Mouse (Mus musculus) kidney, adult 18-20 months (tissue): ENCODE measurements around the gene Mical2.

ENCODE experiments used
- DNase-seq: peaks from one replicate; pipeline ENCODE4 v3.0.0; 2021

Gene Mical2

GRCm38 (mm10) chr7:112283606-112284310 is 58.1 kb downstream of the Mical2 start:
- no peak for DNase-seq

DNA sequence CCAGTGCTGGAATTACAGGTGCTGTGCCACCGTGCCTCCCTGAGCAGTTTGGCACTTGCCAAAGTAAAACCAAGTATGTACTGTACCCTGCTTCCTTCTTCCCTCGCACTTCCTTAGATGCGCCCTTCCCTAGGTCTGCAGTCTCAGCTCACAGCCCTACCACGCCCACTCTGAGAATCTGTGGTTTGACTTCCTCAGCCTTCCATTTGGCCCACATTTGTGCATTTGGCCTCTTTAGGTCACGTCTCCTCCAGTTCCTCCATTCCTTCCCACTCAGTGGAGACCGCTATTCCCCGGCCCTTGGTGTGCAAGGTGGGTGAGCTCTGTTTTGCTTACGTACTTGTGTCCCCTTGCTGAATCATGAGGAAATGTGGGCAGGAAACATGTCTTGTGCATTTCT is 59.9 kb downstream of the Mical2 start:
- DNase-seq = no peak

DNA sequence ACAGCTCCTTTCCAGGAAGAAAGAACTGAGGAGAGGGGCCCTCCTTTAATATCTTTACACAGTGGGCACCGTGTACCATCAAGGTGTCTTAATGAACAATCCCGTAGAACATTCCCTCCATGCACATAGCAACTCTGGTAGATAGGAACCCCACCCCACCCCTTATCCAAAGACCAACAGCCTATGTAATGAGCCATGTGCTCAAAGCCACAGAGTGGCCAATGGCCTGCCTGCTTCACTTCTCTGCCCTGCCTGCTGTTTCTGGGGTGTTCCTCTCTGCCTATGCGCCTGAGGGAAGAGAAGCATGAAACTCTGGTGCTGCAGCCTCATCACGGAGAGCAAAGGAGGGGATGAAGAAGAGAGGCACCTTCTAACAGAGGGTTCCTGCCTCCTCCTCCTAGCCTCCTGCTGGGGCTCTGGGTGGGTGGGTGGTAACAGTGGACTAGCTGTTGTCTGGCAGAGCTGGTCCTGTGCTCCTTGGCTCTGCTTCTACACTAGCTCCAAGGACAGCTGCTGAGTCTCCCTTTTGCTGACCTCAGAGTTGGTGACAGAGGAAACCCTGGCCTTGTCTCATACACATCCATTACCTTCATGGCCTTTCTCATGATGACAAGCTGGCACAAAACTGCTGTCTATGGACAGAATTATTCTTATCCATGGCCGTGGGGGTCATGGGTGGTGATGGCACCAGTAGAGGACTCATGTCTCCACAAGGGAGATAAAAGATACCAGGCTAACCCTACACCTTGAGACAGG is 62.9 kb downstream of the Mical2 start:
- no peak for DNase-seq

GRCm38 (mm10) chr7:112289514-112289913 is 63.9 kb downstream of the Mical2 start:
- DNase-seq = no peak

DNA sequence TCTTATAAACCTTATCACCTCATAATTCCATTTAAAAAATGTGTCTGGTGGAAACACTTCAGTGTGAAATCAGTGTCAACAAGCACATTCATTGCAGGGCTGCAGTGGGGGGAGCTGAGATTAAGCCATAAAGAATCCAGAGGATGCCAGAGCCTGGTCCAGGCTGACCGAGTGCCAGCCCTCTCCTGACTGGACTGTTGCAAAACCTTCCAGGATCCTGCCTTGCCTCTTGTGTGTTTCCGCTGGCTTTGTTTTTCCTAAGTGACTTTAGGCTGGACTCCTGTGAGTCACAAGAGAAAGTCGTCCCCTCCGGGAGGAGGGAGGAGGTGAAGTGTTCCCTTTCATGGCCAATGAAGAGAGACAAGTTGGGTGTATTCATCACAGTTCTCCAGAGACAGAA is 64.3 kb downstream of the Mical2 start:
- DNase-seq = no peak

DNA sequence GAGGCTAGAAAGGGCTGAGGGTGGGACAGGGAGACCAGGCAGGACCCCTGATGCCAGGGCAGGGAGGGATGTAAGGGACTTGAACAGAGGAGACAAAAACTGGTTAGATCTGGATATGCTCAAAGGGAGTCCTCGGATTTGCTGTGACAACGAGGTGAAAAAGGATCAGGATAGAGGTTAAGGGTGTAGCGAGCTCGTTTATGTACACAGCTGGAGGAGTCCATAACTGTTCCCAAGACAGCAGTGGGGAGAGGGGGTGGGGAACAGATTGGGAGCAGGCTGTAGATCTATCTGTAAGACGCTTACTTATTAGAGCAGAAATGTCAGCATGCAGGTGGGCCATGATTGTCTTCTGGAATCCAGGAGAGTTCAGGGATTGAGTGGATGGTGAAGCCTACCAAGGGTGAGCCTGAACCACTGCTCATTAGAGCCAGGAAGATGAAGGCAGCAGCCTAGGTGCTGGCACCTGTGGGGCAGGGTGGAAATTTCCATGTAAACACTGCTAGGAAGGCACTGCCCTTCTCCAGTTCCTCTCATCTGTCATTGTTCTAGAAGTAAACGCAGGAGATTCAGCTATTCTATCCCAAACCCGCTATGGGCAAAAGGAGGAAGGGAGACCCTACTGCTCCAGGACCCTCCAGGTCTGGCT is 67.9 kb downstream of the Mical2 start:
- DNase-seq = no peak

- no peak for DNase-seq
These were observed 70.0 kb downstream of the Mical2 start for GRCm38 (mm10) chr7:112295426-112296221.

DNA sequence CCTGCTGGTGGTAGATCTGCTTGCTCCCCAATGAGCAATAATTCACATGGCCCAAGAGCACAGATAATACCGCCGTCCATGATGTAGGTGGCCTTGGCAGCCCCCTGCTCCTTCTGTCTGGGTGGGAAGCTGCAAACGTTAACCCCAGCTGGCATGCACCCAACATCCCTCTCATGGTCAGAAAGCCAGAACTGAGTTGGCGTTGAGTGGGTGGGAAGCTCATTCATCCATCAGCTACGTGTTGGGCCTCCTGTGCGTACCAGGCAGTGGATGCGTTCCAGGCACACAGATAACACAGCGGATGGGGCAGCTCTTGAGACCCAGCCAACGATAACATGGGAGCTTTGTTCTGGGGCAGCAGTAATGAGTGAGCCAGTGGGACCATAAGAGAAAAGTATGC is 72.4 kb downstream of the Mical2 start:
- no peak for DNase-seq

- DNase-seq = no peak
These were observed 73.3 kb downstream of the Mical2 start for GRCm38 (mm10) chr7:112298871-112299422.

- DNase-seq = peak; percentile 25
These were observed 74.0 kb downstream of the Mical2 start for GRCm38 (mm10) chr7:112299521-112300096.

DNA sequence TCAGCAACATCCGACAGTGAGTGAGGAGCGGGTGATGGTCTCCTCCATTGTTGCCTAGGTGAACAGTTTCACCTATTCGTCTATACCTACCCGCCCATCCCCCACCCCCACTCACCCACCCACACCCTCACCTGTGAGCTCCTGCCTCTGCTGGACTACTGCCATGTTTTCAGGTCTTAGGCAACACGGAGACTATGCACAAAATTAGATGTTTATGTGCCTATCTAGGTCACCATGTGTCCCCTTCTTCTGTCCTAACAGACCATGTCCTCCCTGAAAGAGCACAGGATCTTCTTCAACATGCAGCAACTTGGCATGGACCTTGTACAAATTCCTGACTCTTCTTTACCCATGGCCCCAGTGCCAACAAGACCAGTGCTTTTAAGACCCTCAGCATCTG is 74.5 kb downstream of the Mical2 start:
- DNase-seq = no peak

DNA sequence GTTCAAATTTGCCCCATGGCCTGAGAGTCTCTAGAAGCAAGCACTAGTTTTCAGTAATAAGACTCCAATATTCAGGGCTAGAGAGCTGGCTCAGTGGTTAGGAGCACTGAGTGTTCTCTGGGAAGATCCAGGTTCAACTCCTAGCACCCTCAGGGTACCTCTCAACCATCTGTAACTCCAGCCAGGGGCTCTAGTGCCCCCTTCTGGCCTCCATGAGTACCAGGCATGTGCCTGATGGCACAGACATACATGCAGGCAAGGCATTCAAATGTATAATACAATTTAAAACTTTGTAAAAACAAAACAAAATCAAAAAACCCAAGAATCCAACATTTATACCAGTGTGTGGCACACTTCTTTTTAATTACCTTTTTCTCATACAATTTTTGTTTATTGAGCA is 75.4 kb downstream of the Mical2 start:
- no peak for DNase-seq

DNA sequence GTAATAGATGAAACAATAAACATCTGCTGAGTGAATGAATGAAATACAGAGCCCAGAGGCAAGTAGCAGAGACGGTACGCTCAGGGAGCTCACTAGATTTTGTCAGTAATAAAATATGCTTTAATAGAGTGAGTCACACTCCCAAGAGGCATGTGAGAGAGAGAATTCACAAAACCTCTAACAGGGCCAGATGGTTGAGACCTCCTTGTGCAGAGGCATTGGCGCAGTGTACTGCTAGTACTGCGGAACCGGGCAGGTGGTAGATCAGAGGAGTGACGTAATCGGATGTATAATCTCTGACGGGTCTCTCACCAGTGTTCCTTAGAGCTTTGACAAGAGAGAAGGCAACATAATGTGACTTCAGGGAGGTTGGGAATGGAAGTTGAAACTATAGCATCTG is 78.7 kb downstream of the Mical2 start:
- DNase-seq = no peak

DNA sequence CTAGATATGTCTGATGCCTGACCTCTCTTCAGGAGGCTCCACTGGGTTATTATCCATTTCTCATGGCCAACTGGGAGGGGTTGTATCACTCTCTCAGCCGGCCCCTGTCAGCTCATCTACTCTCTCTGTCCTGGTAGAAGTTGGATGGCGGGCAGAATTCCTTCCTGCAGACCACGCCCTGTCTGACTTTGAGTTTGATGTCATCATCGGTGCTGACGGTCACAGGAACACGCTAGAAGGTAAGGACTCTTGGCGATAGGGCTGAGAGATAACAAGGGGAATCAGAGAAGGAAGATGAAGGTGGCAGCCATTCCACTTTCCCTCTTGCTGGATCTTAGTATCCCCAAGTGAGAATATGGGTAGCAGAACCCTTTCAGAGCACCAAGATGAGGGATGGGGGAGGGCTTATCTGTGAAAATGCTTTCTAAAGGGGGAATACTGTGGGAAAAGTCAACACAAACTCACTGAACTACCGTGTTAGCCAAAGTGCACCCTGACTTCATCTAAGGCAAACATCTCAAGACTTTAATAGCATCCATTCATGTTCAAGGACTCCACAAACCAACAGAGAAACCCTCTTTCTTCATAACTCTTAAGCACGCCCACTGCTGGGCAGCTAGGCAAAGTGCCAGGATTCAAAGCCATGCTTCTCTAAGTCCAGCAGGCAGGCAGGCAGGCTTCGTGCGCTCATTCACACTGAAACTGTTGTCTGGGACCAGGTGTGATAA is 83.8 kb downstream of the Mical2 start:
- peak; percentile 29 for DNase-seq

GRCm38 (mm10) chr7:112310017-112310360 is 84.3 kb downstream of the Mical2 start:
- DNase-seq = no peak

GRCm38 (mm10) chr7:112313211-112313610 is 87.6 kb downstream of the Mical2 start:
- no peak for DNase-seq

GRCm38 (mm10) chr7:112313670-112314069 is 88.0 kb downstream of the Mical2 start:
- no peak for DNase-seq

DNA sequence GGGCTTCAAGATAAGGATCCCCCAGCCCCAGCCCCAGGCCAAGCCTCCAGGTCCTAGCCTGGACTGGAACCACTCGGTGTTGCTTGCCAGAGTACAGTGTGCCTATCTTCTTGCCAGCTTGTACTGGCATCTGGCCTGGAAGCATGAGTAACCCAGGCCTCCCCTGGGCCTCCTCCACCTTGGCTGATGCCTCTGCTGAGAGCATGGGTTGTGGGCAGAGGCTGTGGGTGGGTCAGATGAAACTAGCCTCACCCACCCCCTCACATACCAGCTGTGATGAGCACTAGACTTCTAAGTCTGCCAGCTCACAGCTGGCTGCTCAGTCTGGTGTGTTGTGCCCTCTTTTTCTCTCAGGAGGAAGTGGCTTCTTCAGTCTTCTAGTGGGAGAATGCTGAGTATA is 90.6 kb downstream of the Mical2 start:
- no peak for DNase-seq

- DNase-seq = no peak
These were observed 91.8 kb downstream of the Mical2 start for GRCm38 (mm10) chr7:112317491-112317890.

GRCm38 (mm10) chr7:112318306-112318705 is 92.7 kb downstream of the Mical2 start:
- DNase-seq = no peak

DNA sequence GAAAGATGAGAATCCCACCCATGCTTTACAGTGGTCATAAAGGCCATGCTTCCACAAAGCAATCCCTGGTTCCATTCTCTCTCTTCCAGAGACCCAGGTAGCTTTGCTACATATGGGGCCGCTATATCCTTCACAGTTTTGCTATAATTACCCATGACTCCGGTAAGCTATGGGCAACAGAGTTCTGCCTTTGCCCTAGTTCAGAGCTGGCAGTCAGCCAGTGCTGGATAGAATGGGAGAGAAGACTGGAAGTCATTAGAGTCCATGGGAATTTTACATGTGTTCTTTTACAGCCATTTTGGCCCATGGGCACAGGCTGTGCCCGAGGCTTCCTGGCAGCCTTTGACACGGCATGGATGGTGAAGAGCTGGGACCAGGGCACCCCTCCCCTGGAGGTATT is 93.8 kb downstream of the Mical2 start:
- peak; percentile 58 for DNase-seq
